Mouse (Mus musculus): Measurements from ENCODE around the gene 4933417A18Rik.
"Not testable (repeated sequence)": the region's sequence is repeated elsewhere in the genome, so short reads cannot be mapped to it uniquely, and the experiment has no call there.

DNA sequence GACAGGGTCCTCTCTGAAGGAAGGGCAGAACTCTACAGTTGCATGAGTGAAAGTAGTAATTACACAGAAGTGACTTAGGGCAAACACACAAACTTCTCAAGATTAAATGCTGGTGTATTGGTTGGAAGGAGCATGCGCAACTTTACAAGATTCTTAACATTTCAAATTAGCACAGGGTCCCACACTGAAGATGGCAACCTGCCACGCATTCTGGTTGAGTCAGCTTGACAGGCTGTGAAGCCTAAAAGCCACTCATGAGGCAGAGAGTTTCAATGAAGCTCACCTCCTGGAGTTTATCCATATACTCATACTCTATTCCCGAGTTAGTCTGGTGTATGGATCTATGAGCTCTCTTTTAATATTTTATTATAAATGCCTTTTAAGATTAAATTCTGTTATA lies 33.9 kb downstream of the 4933417A18Rik start:
- TF ChIP-seq CTCF, EP300 (IDR thresholded peaks at IDR 0.05; ENCODE audit: low read depth): not testable (repeated sequence)

Measured in heart, postnatal 0 days (tissue).